Mouse (Mus musculus) heart, postnatal 25 days (tissue): ENCODE data around the gene Mars. TPM values are rescaled to one million over a fixed set of nuclear protein-coding genes. Genes with fewer than 3 reads are reported as not detected.
"Not testable (repeated sequence)": the region's sequence is repeated elsewhere in the genome, so short reads cannot be mapped to it uniquely, and the experiment has no call there.

Source experiments
- DNase-seq: peaks from one replicate; pipeline ENCODE4 v3.0.0; 2022; ENCODE audit warnings: low spot score
- intact Hi-C: fragments of 180-260 bp; cut with DNase I; formaldehyde crosslinking; loops from one replicate; pipeline ENCODE4 v1.15.1; 2025
- total RNA-seq, 2 experiments: library from RNA; stranded (reverse); gene quantifications; 2 replicates each; pipeline ENCODE4 v1.2.3; 2021

Mars gene
- total RNA-seq, 2 experiments from 2014 or later: 37.9 to 38.9 TPM

DNA sequence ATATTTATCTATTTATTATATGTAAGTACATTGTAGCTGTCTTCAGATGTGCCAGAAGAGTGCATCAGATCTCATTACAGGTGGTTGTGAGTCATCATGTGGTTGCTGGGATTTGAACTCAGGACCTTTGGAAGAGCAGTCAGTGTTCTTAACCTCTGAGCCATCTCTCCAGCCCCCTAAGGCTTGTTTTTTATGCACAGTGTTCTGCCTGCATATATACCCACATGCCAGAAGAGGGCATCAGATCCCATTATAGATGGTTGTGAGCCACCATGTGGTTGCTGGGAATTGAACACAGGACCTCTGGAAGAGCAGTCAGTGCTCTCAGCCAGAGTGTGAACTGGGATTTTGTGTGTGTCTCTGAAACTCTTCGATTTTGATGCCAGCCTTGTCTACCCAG lies 3.4 kb upstream of the Mars start:
- intact Hi-C loops: loop anchor here (2.0 kb wide), 1 partner anchor 144 kb away; no protein-coding TSS in a partner anchor
- DNase-seq: not testable (repeated sequence)

DNA sequence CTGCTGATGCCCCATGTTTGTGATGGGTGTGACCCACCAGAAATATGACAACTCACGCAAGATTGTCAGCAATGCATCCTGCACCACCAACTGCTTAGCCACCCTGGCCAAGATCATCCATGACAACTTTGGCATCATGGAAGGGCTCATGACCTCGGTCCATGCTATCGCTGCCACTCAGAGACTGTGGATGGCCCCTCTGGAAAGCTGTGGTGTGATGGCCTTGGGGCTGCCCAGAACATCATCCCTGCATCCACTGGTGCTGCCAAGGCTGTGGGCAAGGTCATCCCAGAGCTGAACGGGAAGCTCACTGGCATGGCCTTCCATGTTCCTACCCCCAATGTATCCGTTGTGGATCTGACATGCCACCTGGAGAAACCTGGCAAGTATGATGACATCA lies 1.9 kb upstream of the Mars start:
- DNase-seq: not testable (repeated sequence)
- intact Hi-C loops: loop anchor here (2.0 kb wide), 1 partner anchor 47 kb away; the partner anchor contains the start of gene Dctn2

DNA sequence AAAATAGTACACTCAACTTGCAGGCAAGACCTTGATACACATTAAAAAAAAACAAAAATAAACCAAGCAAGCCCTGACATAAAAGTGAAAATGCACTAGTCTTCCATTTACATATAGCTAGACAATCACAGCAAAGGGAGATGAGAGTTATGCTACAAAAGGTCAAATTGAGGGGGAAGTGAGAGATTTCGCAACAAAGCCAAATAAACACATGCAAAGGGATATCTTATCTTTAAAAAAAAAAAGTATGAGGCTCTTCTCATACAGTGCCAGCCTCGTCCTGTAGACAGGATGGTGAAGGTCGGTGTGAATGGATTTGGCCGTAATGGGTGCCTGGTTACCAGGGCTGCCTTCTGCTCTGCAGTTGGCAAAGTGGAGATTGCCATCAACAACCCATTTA lies 1.3 kb upstream of the Mars start:
- intact Hi-C loops: loop anchor here (2.0 kb wide), 1 partner anchor 46 kb away; the partner anchor contains the start of gene Dctn2
- DNase-seq: no peak

DNA sequence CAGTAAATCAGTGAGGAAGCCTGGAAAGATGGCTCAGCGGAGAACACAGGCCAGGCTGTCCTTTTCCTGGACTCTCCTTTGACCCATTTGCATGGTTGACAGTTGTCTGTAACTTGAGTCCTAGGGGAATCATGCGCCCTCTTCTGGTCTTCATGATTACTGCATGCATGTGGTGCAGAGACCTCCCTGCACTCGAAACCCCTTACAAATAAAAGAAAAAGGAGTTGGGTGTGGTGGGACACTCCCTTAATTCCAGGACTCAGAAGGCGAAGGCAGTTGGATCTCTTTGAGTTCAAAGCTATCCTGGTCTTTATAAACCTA lies 730 bp upstream of the Mars start:
- intact Hi-C loops: loop anchor here (2.0 kb wide), 1 partner anchor 46 kb away; the partner anchor contains the start of gene Dctn2
- peak; percentile 53 for DNase-seq

DNA sequence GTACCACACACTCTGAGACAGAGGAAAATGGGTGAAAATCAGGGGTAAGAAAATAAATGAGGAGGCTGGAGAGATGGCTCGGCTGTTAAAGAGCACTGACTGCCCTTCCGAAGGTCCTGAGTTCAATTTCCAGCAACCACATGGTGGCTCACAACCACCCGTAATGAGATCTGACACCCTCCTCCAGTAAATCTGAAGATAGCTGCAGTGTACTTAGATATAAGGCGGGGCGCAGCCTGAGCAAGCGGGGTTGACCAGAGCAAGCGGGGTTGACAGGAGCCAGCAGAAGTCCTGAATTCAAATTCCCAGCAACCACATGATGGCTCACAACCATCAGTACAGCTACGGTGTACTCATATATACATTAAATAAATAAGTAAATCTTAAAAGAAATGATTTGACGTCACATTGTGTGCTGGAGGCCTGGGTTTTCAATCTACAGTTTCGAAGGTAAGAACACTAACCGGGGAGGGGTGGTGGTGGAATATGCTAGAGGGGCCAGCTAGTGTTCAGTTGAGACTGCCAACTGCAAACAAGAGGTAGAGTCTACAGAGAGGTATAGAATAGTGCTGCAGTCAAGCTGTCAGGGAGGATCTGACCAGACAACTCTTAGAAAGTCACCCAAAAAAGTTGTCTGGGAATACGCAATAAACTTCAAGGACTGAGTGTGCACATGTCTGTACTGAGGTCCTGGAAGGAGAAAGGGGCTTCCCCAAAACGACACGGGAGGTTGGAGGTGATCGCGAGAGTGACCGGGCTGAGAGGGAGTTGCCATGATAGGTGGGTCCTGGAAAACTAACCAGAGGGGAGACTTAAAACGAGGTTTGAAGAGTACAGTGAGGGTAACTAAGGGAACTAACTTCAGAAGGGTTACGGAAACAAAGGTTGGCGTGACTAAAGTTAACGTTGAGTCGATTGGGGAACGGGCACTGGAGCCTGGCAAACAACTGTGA lies 787 bp downstream of the Mars start:
- DNase-seq: no peak

DNA sequence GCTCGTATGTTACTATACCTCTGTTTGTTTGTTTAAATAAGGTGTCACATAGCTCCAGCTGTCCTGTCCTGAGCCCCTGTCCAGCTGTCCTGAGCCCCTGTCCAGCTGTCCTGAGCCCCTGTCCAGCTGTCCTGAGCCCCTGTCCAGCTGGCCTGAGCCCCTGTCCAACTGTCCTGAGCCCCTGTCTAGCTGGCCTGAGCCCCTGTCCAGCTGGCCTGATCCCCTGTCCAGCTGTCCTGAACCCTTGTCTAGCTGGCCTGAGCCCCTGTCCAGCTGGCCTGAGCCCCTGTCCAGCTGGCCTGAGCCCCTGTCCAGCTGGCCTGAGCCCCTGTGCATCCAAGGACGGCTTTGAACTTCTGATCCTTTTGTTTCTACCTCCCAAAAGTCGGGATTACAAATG lies 2.4 kb downstream of the Mars start:
- intact Hi-C loops: loop anchor here (2.0 kb wide), 1 partner anchor 16 kb away; no protein-coding TSS in a partner anchor
- not testable (repeated sequence) for DNase-seq

More for the DNA sequence above, 787 bp downstream of the Mars start:
- intact Hi-C loops: no loop called here

DNA sequence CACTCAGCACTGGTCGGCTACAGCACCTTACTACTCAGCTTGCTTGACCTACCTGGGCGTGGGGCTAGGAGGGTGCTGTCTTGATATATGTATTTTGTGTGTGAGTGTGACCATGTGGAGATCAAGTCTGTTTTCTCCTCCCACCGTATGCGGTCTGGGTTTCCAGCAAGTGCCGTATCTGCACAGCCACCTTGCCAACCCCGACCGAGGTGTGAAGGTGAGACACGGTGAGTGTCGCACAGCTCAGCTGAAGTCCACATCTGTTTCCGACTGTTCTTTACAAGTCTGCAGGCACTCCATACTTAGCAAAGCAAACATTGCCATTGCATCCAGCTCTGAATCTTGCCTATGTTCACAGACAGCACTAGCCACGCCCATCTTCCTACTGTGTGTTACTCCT lies 8.4 kb downstream of the Mars start:
- intact Hi-C loops: no loop called here
- no peak for DNase-seq

DNA sequence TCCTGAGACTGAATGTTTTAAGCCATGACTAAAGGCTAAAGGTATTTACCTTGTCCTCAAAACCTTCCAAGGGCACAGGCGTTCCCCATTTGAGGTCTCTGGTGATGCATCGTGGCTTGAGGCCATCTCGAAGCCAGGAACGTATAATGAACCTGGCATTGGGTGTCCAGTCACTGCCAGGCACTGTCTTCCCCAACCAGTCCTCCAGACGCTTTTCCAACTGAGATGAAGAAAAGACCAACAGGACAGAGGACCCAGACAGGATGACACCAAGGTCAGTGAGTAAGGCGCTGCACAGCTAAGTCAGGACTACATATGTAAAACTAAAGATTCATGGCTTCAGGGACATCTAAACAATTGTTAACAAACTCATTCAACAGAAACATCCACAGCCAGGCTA lies 11.2 kb downstream of the Mars start:
- DNase-seq: no peak
- intact Hi-C loops: no loop called here

DNA sequence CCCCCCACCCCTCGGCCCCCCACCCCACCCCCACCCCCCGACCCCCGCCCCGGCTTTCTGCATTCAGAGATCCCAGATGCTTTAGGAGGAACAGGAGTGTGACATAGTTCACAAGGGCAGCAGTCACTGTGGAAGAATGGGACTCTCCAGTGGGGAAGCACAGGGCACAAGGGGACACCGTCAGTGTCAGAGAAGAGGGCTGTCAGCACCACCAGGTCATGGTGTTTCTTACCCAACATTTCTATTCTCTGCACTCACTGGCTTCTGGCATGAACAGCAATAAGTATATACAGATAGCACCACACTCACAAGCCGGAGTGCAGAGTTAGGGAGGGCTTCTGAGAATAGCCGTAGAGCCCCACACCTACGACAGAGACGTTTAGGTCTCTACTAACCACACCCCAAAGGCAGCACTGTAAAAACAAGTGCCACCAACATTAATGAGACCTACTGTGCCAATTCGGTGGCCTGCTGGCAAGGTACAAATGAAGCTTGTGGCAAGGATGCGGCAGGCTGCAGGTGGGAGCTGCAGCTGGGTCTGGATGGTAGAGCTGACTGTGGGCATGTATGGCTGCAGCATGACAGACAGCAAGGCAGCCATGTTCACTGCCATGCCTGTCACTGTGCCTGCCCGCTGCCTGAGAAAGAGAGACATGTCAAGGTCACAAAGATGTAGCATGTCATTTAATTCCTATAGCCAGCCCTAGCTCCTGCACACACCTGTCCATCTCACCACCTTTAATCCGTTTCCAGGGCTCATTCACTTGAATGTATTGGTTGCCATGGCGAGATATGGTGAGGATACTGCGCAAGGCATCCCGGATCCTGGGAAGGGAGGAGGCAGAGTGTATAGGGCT lies 14.3 kb downstream of the Mars start:
- DNase-seq: no peak
- intact Hi-C loops: no loop called here

DNA sequence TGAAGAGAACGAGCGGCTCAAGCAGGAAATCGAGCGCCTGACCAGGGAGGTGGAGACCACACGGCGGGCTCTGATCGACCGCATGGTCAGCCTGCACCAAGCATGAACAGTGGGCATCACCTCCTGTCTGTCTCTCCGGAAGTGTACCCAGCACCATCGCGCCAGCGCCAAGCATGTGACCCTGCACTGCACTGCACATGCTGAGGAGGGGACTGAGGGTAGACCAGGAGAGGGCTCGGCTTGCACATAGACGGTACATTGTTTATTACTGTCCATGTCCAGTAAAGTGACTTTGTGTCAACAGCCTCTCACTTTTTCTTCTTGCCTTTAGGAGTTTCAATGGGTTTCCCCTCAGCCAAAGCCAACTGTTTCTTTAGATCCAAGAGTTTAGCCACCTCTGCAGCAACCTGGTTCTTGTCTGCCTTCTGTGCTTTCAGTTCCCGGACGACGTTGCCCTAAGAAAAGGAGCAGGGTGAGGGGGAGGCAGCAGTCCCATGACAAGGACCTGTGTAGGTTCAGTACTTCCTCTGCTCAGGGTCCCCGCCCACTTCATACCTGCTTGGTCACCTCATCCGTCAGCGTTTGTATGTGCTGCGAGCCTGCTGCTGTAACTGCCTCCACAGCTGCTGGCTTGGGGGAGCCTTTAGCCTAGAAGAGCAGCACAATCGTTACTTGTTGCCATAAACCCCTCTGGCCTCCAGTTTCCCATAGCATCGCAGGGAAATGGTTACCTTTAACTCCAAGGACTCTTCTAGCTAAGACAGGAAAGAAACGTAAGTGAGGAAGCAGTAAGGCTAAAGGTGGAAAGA lies 15.4 kb downstream of the Mars start:
- no peak for DNase-seq
- intact Hi-C loops: no loop called here

DNA sequence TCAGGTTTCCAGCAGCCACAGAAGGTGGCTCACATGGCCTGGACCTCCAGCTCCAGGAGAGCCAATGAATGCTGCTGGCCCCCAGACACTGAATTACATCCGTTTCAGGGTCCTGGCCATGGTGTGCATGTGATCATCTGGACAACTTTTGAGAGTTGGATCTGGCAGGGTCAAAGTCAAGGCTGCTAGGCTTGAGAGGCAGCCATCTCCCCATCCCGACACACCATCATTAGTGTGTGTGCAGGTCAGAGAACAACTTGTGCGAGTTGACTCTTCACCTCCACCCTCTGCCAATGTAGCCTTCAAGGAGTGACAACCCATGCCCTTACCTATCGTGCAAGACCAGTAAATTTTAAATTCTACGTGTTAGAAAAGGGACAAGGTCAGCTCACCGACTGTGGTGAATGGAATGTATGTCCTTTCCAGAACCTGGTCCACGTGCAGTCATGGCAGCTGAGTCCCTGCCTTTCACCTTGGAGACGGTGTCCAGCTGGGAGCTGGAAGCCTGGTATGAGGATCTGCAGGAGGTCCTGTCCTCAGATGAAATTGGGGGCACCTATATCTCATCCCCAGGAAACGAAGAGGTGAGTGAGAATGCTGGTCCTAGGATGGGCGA lies 16.6 kb downstream of the Mars start:
- intact Hi-C loops: no loop called here
- DNase-seq: no peak

DNA sequence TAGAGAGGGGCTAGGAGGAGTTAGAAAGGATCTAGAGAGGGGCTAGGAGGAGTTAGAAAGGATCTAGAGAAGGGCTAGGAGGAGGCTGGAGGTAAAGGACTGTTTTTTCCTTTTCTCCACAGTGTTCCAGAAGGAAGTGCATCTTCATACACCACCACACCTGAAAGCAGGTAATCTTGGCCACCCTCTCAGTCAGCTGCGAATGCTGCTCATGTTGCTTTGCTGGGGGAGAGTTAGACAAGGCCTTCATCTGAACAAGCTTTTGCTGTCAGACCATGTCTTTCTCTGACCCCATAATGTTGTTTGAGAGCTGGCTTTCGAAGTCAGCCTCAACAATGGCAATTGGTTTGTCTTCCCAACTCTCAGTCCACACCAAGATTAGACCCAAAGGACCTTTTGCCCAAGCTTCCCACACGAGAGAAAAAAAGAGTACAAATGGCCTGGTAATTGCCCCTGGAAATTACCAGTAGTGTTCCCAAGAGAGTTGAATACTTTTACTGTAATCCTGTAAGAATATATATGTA lies 17.9 kb downstream of the Mars start:
- intact Hi-C loops: loop anchor here (2.0 kb wide), 1 partner anchor 15 kb away; no protein-coding TSS in a partner anchor
- no peak for DNase-seq

DNA sequence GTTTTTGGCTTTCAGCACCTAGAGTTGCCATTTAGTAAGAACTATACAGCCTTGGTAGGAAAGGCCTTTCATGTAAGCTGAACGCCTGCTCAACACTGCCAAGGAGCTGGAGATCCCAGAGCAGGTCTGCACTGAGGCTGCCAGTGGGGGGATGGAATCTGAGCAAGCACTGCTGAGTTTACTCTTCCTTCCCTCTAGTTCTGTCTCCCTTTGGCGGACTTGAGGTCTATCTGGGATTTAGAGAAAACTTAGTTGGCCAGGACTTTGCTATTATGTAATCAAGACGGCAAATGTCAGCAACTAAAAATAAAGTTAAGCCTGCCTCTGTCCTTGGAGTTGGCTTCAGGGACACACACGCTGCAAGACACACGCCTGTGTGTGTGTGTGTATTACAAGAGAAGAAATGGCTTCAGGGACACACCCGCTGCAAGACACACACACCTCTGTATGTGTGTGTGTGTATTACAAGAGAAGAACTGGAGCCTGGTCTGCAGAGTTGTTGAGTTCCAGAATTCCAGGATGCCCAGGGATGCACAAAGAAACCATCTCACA lies 18.5 kb downstream of the Mars start:
- intact Hi-C loops: loop anchor here (2.0 kb wide), 1 partner anchor 16 kb away; no protein-coding TSS in a partner anchor
- DNase-seq: peak; percentile 42

DNA sequence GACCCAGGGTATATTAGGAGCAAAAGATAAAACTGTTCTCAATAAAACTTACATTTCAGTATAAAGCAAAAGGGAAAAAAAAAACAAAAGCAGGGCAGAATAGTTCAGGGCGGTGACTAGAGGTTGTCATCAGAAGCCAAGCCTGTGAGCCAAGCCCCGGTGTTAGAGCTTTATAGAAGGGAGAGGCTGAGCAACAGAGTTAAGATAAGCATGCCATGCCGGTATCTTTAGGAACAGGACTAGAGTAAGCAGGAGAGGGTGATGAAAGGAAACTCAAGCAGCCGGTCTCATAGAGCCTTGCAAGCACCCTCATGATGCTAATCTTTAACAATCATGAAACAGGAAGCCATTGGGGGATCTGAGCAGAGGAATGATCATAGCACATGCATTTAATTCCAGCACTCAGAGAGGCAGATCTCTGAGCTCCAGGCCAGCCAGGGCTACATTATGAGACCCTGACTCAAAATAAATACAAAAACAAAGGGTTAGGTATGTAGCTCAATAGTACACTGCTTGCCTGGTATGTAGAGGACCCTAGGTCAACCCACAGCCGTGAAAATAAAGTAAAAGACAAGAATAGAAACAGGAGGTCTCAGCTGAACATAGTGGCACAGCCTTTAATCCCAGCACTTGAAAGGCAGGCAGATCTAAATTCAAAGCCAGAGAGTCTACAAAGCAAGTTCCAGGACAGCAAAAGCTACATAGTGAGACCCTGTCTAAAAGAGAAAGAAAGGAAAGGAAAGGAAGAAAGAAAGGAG lies 19.5 kb downstream of the Mars start:
- intact Hi-C loops: loop anchor here (2.0 kb wide), 1 partner anchor 17 kb away; no protein-coding TSS in a partner anchor

DNA sequence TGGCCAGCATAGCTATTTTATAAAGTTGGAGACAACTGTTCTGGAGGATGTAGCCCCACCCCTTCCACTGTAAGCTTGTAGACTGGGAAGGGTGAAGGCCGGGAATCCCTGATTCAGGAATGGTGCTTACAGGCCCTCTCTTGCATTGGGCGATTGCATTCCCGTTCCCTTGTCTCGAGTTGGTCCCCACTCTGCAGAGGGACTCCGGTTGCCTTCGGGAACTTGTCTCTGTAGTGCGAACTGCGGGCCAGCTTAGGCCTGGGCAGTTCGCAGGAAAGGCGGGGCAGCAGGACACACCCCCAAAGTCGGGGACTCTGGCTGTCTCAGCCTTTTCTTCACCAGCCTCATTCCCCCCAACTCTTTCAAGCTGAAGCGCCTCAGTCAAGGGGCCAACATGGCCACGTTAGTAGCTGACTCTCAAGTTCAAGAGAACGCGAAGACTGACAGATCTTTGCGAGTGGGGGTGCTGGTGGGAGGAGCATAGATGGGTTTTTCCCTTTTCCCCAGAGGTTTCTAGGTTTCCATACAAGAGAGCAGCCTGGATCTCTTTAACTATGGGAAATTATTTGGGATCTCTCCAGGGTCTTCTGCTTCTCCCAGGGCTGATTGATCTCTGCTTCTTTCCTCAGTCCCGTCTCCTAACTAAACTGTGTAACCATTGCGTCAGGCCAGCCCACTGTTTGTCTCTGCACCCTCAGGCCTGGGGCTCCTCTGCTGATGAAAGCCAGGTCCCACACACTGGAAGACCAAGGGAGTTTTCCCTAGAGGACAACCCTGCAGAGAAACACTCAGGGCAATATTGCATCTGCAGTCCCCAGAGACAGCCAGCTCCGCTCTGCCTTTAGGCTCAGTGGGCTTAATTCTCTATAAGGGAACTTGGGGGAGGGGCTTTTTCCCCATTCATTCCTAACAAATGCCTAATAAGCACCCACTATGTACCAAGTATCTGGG lies 20.4 kb downstream of the Mars start:
- intact Hi-C loops: no loop called here
- DNase-seq: no peak

More for the DNA sequence above, 19.5 kb downstream of the Mars start:
- no peak for DNase-seq

DNA sequence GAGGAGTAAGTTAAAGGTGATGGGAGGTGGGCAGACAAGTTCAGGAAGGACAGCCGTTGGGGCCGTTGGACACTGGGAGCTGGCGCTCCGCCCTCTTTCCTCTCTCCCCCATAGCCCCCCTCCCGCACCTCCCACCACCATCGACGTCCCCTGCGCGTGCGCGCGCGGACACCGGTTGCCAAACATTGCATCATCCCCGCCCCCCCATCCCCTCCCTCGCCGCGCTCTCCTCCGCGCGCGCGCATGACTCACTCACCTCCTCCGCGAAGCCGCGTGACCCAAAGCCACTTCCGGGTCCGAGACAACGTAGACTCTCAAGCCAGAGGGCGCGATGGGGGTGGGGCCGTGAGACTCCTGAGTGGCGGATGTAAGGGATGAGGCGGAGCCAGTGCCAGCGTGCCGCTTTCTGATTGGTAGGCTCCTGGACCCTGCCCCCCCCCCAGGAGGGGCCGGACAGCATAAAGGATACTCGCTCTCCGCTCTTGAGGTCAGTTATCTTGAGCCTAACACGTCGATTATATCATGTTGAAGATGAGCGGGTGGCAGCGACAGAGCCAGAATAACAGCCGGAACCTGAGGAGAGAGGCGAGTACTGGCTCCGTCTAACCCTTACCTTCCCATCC lies 21.2 kb downstream of the Mars start:
- intact Hi-C loops: no loop called here
- DNase-seq: peak; percentile 100
